Mouse (Mus musculus): ENCODE measurements at regions not wholly inside any gene's neighbourhood (a gene's known extent, or its start where the extent isn't known, plus 50 kb on each side); places are given as distances from the start of the nearest gene placed in this dataset.

DNA sequence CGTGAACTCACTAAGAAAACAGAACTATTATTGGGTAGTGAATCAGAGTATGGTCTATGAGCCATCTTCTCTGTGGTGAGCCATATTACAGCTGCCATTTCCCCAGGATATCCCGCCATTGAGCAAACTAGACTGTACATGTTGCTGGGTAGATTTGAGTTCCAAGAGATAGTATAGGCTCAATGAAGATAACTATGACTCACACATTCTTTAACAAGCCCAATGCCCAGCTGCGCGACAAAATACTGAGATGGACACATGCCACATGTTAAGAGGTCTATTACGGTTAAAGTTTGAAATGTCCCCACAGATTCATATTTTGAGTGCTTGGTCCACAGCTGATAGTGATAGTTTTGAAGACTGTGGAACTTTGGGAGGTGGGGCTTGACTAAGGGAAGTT lies 107.5 kb upstream of the Thbs1 start:
- H3K9me3 ChIP-seq (ENCODE audit: control insufficient read depth, low read length) = no peaks in the 10 kb centered on the region
- WGBS = 92% methylated on average over 5 of the region's 5 CpGs
- no peaks in the 10 kb centered on the region for H3K27me3 ChIP-seq (ENCODE audit: control insufficient read depth, insufficient read depth, low read length)
- peaks cover 10% of the 10 kb centered on the region; the same call in 1 of the 2 replicates for H3K4me1 ChIP-seq (ENCODE audit: control insufficient read depth, insufficient read depth, low read length)
- H3K4me2 ChIP-seq (replicated peaks; ENCODE audit: low read depth, low read length) = no peak overlapping the region
- no peak overlapping the region for H3K27ac ChIP-seq (ENCODE audit: low read depth, low read length)
- H3K4me3 ChIP-seq (ENCODE audit: low read length) = no peak overlapping the region
- no peaks in the 10 kb centered on the region for H3K36me3 ChIP-seq (ENCODE audit: control insufficient read depth, insufficient read depth, low read length)
- ATAC-seq (ENCODE audit: low FRiP score, low TSS enrichment) = no peak
- H3K9ac ChIP-seq (ENCODE audit: low read depth, low read length) = no peak overlapping the region

DNA sequence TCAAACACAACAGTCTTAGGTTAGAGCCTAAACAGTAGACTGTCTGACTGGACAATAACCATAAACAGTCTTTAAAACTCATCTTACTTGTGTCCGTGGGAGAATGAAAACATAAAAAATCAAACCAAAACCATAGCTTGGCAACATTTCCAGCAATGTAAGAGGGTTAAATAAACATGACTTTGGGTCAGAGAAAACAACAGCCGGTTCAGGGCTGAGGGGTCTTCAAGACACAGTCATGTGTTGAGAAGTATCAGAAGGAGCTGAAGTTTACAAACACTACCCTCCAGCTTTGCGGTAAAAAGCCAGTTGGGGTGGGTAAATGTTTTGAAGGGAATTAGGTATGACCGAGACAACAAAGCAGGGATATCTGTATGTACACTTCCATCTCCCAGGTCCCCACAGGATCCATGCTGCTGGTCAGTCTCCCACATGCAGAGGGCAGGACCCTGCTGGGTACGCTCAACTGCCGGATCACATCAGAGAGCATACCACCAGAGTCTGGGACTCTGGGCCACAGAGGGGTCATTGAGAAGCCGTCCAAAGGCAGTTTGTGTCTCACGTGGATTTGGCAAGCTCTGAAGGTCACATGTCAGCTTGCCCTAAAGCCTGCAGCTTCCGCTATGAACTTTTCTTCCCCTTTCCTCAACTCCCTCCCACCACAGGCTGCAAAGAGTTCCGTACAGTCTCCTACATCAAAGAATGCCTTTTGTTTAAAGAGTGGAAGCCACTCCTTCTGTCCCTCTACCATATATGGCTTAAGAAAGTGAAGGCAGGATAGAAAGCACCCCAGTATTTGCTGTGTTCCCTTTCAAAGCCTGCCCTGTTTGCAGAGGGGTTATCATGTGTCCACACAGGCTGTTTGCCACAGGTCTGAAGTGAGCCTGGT lies 103.9 kb upstream of the Thbs1 start:
- Histone ChIP-seq H3K4me3 (ENCODE audit: low read length) (no peak overlapping the region), H3K4me1 (ENCODE audit: control insufficient read depth, insufficient read depth, low read length) (peaks cover 10% of the 10 kb centered on the region; the same call in 1 of the 2 replicates), H3K27ac (ENCODE audit: low read depth, low read length) (no peak overlapping the region), H3K27me3 (ENCODE audit: control insufficient read depth, insufficient read depth, low read length) (no peaks in the 10 kb centered on the region), H3K9me3 (ENCODE audit: control insufficient read depth, low read length) (no peaks in the 10 kb centered on the region), H3K4me2 (replicated peaks; ENCODE audit: low read depth, low read length) (peak overlapping the region; percentile 25), H3K36me3 (ENCODE audit: control insufficient read depth, insufficient read depth, low read length) (no peaks in the 10 kb centered on the region), H3K9ac (ENCODE audit: low read depth, low read length) (no peak overlapping the region)
- 27% methylated on average over 10 of the region's 10 CpGs for WGBS
- ATAC-seq (ENCODE audit: low FRiP score, low TSS enrichment) = peak; percentile 71

DNA sequence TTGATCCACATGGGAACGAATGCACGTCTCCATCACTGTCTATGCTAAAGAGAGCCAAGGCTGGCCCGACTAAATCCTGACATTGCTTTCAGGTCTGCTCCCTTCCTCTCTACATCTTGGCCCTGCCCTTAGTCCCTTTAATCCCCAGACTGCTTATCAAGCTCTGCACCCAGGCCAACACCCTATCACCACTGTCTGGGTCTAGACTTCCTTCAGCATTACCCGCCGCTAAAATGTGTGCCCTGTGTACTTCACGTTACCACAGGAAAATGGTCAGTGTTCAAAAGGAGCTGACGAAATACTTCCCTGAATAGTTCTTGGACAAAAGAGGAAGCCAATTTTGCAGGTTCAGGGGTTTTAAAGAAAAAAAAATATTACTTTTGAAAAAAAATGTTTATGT lies 100.0 kb upstream of the Thbs1 start:
- Histone ChIP-seq H3K9ac (ENCODE audit: low read depth, low read length) (no peak overlapping the region), H3K27ac (ENCODE audit: low read depth, low read length) (no peak overlapping the region), H3K36me3 (ENCODE audit: control insufficient read depth, insufficient read depth, low read length) (no peaks in the 10 kb centered on the region), H3K27me3 (ENCODE audit: control insufficient read depth, insufficient read depth, low read length) (no peaks in the 10 kb centered on the region), H3K4me2 (replicated peaks; ENCODE audit: low read depth, low read length) (no peak overlapping the region), H3K9me3 (ENCODE audit: control insufficient read depth, low read length) (no peaks in the 10 kb centered on the region), H3K4me3 (ENCODE audit: low read length) (no peak overlapping the region), H3K4me1 (ENCODE audit: control insufficient read depth, insufficient read depth, low read length) (peaks cover 10% of the 10 kb centered on the region; the same call in 1 of the 2 replicates)
- WGBS = 84% methylated on average over 7 of the region's 7 CpGs
- ATAC-seq (ENCODE audit: low FRiP score, low TSS enrichment) = no peak

- Histone ChIP-seq H3K9ac (ENCODE audit: low read depth, low read length) (no peak overlapping the region), H3K4me3 (ENCODE audit: low read length) (no peak overlapping the region), H3K27me3 (ENCODE audit: control insufficient read depth, insufficient read depth, low read length) (no peaks in the 10 kb centered on the region), H3K27ac (ENCODE audit: low read depth, low read length) (no peak overlapping the region), H3K4me2 (replicated peaks; ENCODE audit: low read depth, low read length) (no peak overlapping the region), H3K4me1 (ENCODE audit: control insufficient read depth, insufficient read depth, low read length) (peaks cover 9% of the 10 kb centered on the region; the same call in 1 of the 2 replicates), H3K36me3 (ENCODE audit: control insufficient read depth, insufficient read depth, low read length) (no peaks in the 10 kb centered on the region), H3K9me3 (ENCODE audit: control insufficient read depth, low read length) (no peaks in the 10 kb centered on the region)
- WGBS = 85% methylated on average over 3 of the region's 3 CpGs
- no peak for ATAC-seq (ENCODE audit: low FRiP score, low TSS enrichment)
These were observed 99.5 kb upstream of the Thbs1 start for GRCm38 (mm10) chr2:118012211-118012610.

DNA sequence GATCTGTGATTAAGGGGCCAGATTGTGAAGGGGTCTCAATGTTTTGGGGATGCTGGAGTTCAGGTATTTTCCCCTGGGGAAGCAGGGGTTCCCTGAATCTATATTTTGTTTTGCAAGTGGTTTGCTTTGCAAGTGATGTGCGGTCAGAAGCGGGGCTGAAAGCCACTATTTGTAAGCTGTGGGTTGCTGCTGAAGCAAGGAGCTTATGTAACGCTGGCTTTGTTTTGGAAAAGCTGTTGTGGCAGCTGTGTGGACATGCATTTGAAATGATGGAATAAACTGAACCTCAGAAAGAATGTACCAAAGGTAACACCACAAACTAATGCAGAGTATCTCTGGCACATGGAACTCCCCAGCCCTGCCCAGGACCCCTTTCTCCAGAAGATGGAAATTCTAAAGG lies 98.5 kb upstream of the Thbs1 start:
- WGBS = 89% methylated on average over 3 of the region's 3 CpGs
- H3K36me3 ChIP-seq (ENCODE audit: control insufficient read depth, insufficient read depth, low read length) = no peaks in the 10 kb centered on the region
- H3K4me2 ChIP-seq (replicated peaks; ENCODE audit: low read depth, low read length) = no peak overlapping the region
- no peak overlapping the region for H3K4me3 ChIP-seq (ENCODE audit: low read length)
- no peaks in the 10 kb centered on the region for H3K4me1 ChIP-seq (ENCODE audit: control insufficient read depth, insufficient read depth, low read length)
- ATAC-seq (ENCODE audit: low FRiP score, low TSS enrichment) = no peak
- H3K27me3 ChIP-seq (ENCODE audit: control insufficient read depth, insufficient read depth, low read length) = no peaks in the 10 kb centered on the region
- no peak overlapping the region for H3K27ac ChIP-seq (ENCODE audit: low read depth, low read length)
- H3K9me3 ChIP-seq (ENCODE audit: control insufficient read depth, low read length) = no peaks in the 10 kb centered on the region
- H3K9ac ChIP-seq (ENCODE audit: low read depth, low read length) = no peak overlapping the region

DNA sequence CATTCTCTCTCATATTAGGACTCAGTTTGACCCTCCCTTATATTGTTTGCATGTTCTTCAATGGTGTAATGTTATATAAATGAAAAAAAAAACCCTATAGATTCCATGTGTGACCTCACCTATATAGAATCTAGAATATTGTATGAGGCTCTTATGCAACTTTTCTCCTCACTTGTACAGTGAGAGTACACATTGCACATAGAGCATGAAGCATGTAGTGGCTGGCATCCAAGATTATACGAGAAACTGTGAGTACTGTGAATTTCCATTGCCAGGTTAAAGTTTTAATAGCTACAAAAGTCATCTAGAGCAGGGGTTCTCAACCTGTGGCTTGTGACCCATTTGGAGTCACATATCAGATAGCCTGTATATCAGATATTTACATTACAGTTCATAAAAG lies 96.5 kb upstream of the Thbs1 start:
- no peak for ATAC-seq (ENCODE audit: low FRiP score, low TSS enrichment)
- Histone ChIP-seq H3K9ac (ENCODE audit: low read depth, low read length) (no peak overlapping the region), H3K4me2 (replicated peaks; ENCODE audit: low read depth, low read length) (no peak overlapping the region), H3K27me3 (ENCODE audit: control insufficient read depth, insufficient read depth, low read length) (no peaks in the 10 kb centered on the region), H3K4me1 (ENCODE audit: control insufficient read depth, insufficient read depth, low read length) (no peaks in the 10 kb centered on the region), H3K27ac (ENCODE audit: low read depth, low read length) (no peak overlapping the region), H3K4me3 (ENCODE audit: low read length) (no peak overlapping the region), H3K9me3 (ENCODE audit: control insufficient read depth, low read length) (no peaks in the 10 kb centered on the region), H3K36me3 (ENCODE audit: control insufficient read depth, insufficient read depth, low read length) (no peaks in the 10 kb centered on the region)
- WGBS = 85% methylated on average over 1 of the region's 1 CpGs

DNA sequence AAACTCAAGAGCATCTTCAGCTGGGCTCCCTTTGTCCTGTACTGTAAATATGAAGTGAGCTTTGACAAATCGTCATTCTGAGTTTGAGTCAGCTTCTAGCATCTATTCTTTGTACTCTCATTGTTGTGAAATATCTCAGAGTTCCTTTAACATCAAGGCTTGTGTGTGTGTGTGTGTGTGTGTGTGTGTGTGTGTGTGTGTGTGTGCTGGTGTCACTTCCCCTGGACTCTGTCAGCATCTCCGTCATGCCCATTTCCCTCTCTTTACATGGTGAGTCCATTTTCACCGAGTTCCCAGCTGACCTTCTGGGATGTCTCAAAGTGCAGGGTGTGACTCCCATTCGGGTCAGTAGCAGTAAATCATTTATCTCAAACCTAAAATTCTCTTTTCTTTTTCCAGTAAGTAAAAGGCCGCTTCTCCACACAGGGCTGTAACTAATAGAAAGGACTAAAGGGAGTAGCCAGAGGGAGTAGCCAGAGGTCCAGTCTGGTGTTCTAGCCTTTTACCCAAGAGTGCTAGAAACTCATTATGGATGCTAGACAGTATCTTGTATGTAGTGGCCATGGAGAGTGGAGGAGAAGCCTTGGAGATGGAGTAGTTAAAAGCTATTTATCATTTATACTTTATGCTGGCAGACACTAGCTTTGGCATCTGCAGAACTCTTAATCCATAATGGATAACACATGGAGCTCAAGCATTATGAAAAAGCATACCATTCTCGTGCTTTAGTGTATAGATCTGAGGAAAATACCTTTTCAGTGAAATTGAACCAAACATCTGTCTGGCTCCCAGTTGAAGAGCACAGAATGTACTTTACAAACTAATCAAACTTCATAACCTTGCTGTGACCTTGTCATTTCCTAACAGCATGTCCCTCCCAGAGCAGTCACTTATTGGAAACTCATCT lies 85.6 kb upstream of the Thbs1 start:
- no peaks in the 10 kb centered on the region for H3K4me1 ChIP-seq (ENCODE audit: control insufficient read depth, insufficient read depth, low read length)
- WGBS = 64% methylated on average over 6 of the region's 6 CpGs
- no peak overlapping the region for H3K4me3 ChIP-seq (ENCODE audit: low read length)
- no peaks in the 10 kb centered on the region for H3K9me3 ChIP-seq (ENCODE audit: control insufficient read depth, low read length)
- no peak for ATAC-seq (ENCODE audit: low FRiP score, low TSS enrichment)
- H3K27me3 ChIP-seq (ENCODE audit: control insufficient read depth, insufficient read depth, low read length) = no peaks in the 10 kb centered on the region
- no peak overlapping the region for H3K27ac ChIP-seq (ENCODE audit: low read depth, low read length)
- H3K36me3 ChIP-seq (ENCODE audit: control insufficient read depth, insufficient read depth, low read length) = no peaks in the 10 kb centered on the region
- no peak overlapping the region for H3K9ac ChIP-seq (ENCODE audit: low read depth, low read length)
- no peak overlapping the region for H3K4me2 ChIP-seq (replicated peaks; ENCODE audit: low read depth, low read length)

DNA sequence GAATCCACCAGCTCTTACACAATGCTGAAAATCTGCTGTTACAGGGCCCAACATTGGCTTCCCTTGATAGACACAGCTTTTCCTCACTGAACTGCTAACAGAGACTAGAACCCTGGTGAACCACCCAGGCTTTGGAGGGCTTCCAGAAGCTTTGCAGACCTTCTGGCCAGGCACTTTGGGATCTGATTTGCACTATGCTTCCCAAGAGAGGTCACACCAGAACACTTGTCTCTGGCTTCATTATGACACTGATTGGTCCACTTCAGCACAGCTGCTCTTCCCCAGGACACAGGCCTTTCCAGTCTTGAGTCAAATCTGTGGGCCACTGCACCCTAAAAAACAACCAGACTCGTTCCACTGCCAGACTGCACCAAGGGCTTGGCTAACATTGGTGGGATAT lies 82.8 kb upstream of the Thbs1 start:
- Histone ChIP-seq H3K9me3 (ENCODE audit: control insufficient read depth, low read length) (no peaks in the 10 kb centered on the region), H3K36me3 (ENCODE audit: control insufficient read depth, insufficient read depth, low read length) (no peaks in the 10 kb centered on the region), H3K4me2 (replicated peaks; ENCODE audit: low read depth, low read length) (no peak overlapping the region), H3K4me1 (ENCODE audit: control insufficient read depth, insufficient read depth, low read length) (no peaks in the 10 kb centered on the region), H3K27me3 (ENCODE audit: control insufficient read depth, insufficient read depth, low read length) (no peaks in the 10 kb centered on the region), H3K9ac (ENCODE audit: low read depth, low read length) (no peak overlapping the region), H3K4me3 (ENCODE audit: low read length) (no peak overlapping the region), H3K27ac (ENCODE audit: low read depth, low read length) (no peak overlapping the region)
- ATAC-seq (ENCODE audit: low FRiP score, low TSS enrichment) = no peak
- WGBS = 85% methylated on average over 1 of the region's 1 CpGs
